Comparison of ENCODE assay signal across 12 mouse cellular contexts in genomic region chr8:125725037-125725820, GRCm38 (mm10). TPM values are rescaled to one million over a fixed set of nuclear protein-coding genes. Genes with fewer than 3 reads are reported as not detected.
DNase-seq lines count a peak whose midpoint lies in the region; ATAC-seq and TF ChIP-seq lines count a peak whose summit lies in the region.
"Had no signal": no experiment of that assay in that cellular context is flagged by ENCODE, and none has a peak within 500 bp of the region (broad histone marks: within the 10 kb centered on the region; RNA-seq: fewer than 3 reads in every experiment).

No protein-coding gene starts in this region.

- no peak for TF ChIP-seq CTCF in small intestine, adult 2 months (IDR thresholded peaks at IDR 0.05; ENCODE audit: extremely low read depth, insufficient read length, insufficient replicate concordance, low read depth, low read length)

- DNase-seq in CD4-positive, CD25-positive, alpha-beta regulatory T cell, adult 2 months (ENCODE audit: low read depth, low spot score), result peak; percentile 56
- DNase-seq in cerebellum, adult 18-20 months, result no peak
- no peak for DNase-seq in forebrain, embryonic 10.5 days (ENCODE audit: extremely low spot score, low spot score)
- DNase-seq in embryonic facial prominence, embryonic 10.5 days (ENCODE audit: low spot score), result no peak
- DNase-seq: adrenal gland, postnatal 10 days; embryo, embryonic 11 days; layer of hippocampus, postnatal 36 days had no signal

- H3K9ac ChIP-seq in heart, embryonic 15.5 days, result no peak overlapping the region
- no peak overlapping the region for H3K9ac ChIP-seq in heart, embryonic 12.5 days

- no peak overlapping the region for H3K4me2 ChIP-seq in heart, embryonic 15.5 days
- no peak overlapping the region for H3K4me2 ChIP-seq in heart, embryonic 12.5 days

- 57% methylated on average over 6 of the region's 6 CpGs for WGBS in heart, embryonic 15.5 days
- 64% methylated on average over 6 of the region's 6 CpGs for WGBS in heart, embryonic 12.5 days
- 74% methylated on average over 6 of the region's 6 CpGs for WGBS in small intestine, adult 2 months
- WGBS in forebrain, embryonic 10.5 days, result 86% methylated on average over 6 of the region's 6 CpGs
- 80% methylated on average over 6 of the region's 6 CpGs for WGBS in embryonic facial prominence, embryonic 10.5 days

- no peak for ATAC-seq in heart, embryonic 15.5 days (replicated peaks; ENCODE audit: insufficient number of reproducible peaks, insufficient read depth, low FRiP score, low read depth)
- ATAC-seq in heart, embryonic 12.5 days (ENCODE audit: insufficient number of reproducible peaks, low FRiP score), result no peak
- ATAC-seq in inflammation-experienced regulatory T-cells, adult 6 months, result peak; percentile 79

- TF ChIP-seq POLR2A in small intestine, adult 2 months (IDR thresholded peaks at IDR 0.05; ENCODE audit: low read depth, low read length), result no peak

- H3K36me3 ChIP-seq in heart, embryonic 15.5 days, result no peaks in the 10 kb centered on the region
- H3K36me3 ChIP-seq in heart, embryonic 12.5 days, result no peaks in the 10 kb centered on the region
- no peaks in the 10 kb centered on the region for H3K36me3 ChIP-seq in small intestine, adult 2 months (ENCODE audit: control insufficient read depth, insufficient read depth, low read length)
- H3K36me3 ChIP-seq in forebrain, embryonic 10.5 days (replicated peaks), result no peaks in the 10 kb centered on the region
- H3K36me3 ChIP-seq in embryonic facial prominence, embryonic 10.5 days (replicated peaks), result no peaks in the 10 kb centered on the region

- no peaks in the 10 kb centered on the region for H3K27me3 ChIP-seq in heart, embryonic 15.5 days
- no peaks in the 10 kb centered on the region for H3K27me3 ChIP-seq in heart, embryonic 12.5 days (replicated peaks)
- no peaks in the 10 kb centered on the region for H3K27me3 ChIP-seq in small intestine, adult 2 months (ENCODE audit: control insufficient read depth, insufficient read depth, low read length)
- no peaks in the 10 kb centered on the region for H3K27me3 ChIP-seq in forebrain, embryonic 10.5 days (ENCODE audit: poor library complexity, severe bottlenecking)
- H3K27me3 ChIP-seq in embryonic facial prominence, embryonic 10.5 days (replicated peaks; ENCODE audit: low read depth, poor library complexity, severe bottlenecking), result no peaks in the 10 kb centered on the region

- H3K4me3 ChIP-seq in heart, embryonic 15.5 days, result no peak overlapping the region
- no peak overlapping the region for H3K4me3 ChIP-seq in heart, embryonic 12.5 days
- no peak overlapping the region for H3K4me3 ChIP-seq in small intestine, adult 2 months (ENCODE audit: low read depth, low read length)
- H3K4me3 ChIP-seq in forebrain, embryonic 10.5 days, result no peak overlapping the region
- H3K4me3 ChIP-seq in embryonic facial prominence, embryonic 10.5 days, result no peak overlapping the region

- peak overlapping the region; percentile 37; the same call in 1 of the 2 replicates for H3K27ac ChIP-seq in heart, embryonic 15.5 days
- no peak overlapping the region for H3K27ac ChIP-seq in heart, embryonic 12.5 days (ENCODE audit: poor library complexity, severe bottlenecking)
- peak overlapping the region; percentile 47 for H3K27ac ChIP-seq in small intestine, adult 2 months (ENCODE audit: insufficient read depth, low read depth, low read length)
- no peak overlapping the region for H3K27ac ChIP-seq in forebrain, embryonic 10.5 days
- H3K27ac ChIP-seq in embryonic facial prominence, embryonic 10.5 days (replicated peaks), result no peak overlapping the region
- H3K27ac ChIP-seq: hindbrain, postnatal 0 days had no signal

- H3K9me3 ChIP-seq in heart, embryonic 15.5 days (replicated peaks), result no peaks in the 10 kb centered on the region
- H3K9me3 ChIP-seq in heart, embryonic 12.5 days (replicated peaks), result no peaks in the 10 kb centered on the region
- H3K9me3 ChIP-seq in forebrain, embryonic 10.5 days, result no peaks in the 10 kb centered on the region
- no peaks in the 10 kb centered on the region for H3K9me3 ChIP-seq in embryonic facial prominence, embryonic 10.5 days

- H3K4me1 ChIP-seq in heart, embryonic 15.5 days (replicated peaks), result 0 out of 2 replicates have a peak, but pooled peaks cover 3% of the 10 kb centered on the region
- no peaks in the 10 kb centered on the region for H3K4me1 ChIP-seq in heart, embryonic 12.5 days (replicated peaks)
- no peaks in the 10 kb centered on the region for H3K4me1 ChIP-seq in small intestine, adult 2 months (ENCODE audit: control insufficient read depth, insufficient read depth, insufficient read length, low read length)
- peaks cover 6% of the 10 kb centered on the region for H3K4me1 ChIP-seq in forebrain, embryonic 10.5 days
- peaks cover 12% of the 10 kb centered on the region for H3K4me1 ChIP-seq in embryonic facial prominence, embryonic 10.5 days

RNA-seq across cellular contexts. Expression of gene Ntpcr, which starts 4.5 kb away (rescaled TPM):
- 25.0 and 28.2 TPM in 2 replicates for polyA plus RNA-seq in heart, embryonic 15.5 days (2015; fragmentation: Nextera tagmentation; extraction: Ambion mirVana)
- polyA plus RNA-seq in heart, embryonic 12.5 days (2016; fragmentation: Nextera tagmentation; extraction: Ambion mirVana), result 24.5 and 25.3 TPM in 2 replicates
- polyA plus RNA-seq in inflammation-experienced regulatory T-cells, adult 6 months (2017; shearing (Covaris generic)), result 10 to 100 TPM; 18.9 to 19.7 (median 19.5) TPM
- polyA plus RNA-seq in small intestine, adult 2 months (2012; rRNA removed), result 11.7 and 18.9 TPM in 2 replicates
- 17.2 and 17.8 TPM in 2 replicates for polyA plus RNA-seq in forebrain, embryonic 10.5 days (2016; fragmentation: Nextera tagmentation; extraction: Ambion mirVana)
- 18.8 and 19.3 TPM in 2 replicates for polyA plus RNA-seq in embryonic facial prominence, embryonic 10.5 days (2016; fragmentation: Nextera tagmentation; extraction: Ambion mirVana)

RNA-seq across cellular contexts. Expression of gene Map10, which starts 55.6 kb away (rescaled TPM):
- polyA plus RNA-seq in heart, embryonic 15.5 days (2015; fragmentation: Nextera tagmentation; extraction: Ambion mirVana), result 6.0 and 6.6 TPM in 2 replicates
- 7.9 and 8.2 TPM in 2 replicates for polyA plus RNA-seq in heart, embryonic 12.5 days (2016; fragmentation: Nextera tagmentation; extraction: Ambion mirVana)
- under 1 TPM in 2 of 3 experiments, not detected in 1; 0.16 to 0.38 TPM for polyA plus RNA-seq in inflammation-experienced regulatory T-cells, adult 6 months (2017; shearing (Covaris generic))
- 0.70 and 0.93 TPM in 2 replicates for polyA plus RNA-seq in small intestine, adult 2 months (2012; rRNA removed)
- polyA plus RNA-seq in forebrain, embryonic 10.5 days (2016; fragmentation: Nextera tagmentation; extraction: Ambion mirVana), result 6.7 and 7.6 TPM in 2 replicates
- 5.7 and 7.0 TPM in 2 replicates for polyA plus RNA-seq in embryonic facial prominence, embryonic 10.5 days (2016; fragmentation: Nextera tagmentation; extraction: Ambion mirVana)

Comparison
In these comparisons a context has a peak if more than half of its experiments do, and no peak if none do; other contexts are left out.
1. H3K27ac ChIP-seq: peak in heart, embryonic 15.5 days (single experiment) and small intestine, adult 2 months (single experiment); none in heart, embryonic 12.5 days (single experiment), forebrain, embryonic 10.5 days (single experiment) and embryonic facial prominence, embryonic 10.5 days (single experiment).